ENCODE assay signal across 8 mouse cellular contexts in the genomic region with DNA sequence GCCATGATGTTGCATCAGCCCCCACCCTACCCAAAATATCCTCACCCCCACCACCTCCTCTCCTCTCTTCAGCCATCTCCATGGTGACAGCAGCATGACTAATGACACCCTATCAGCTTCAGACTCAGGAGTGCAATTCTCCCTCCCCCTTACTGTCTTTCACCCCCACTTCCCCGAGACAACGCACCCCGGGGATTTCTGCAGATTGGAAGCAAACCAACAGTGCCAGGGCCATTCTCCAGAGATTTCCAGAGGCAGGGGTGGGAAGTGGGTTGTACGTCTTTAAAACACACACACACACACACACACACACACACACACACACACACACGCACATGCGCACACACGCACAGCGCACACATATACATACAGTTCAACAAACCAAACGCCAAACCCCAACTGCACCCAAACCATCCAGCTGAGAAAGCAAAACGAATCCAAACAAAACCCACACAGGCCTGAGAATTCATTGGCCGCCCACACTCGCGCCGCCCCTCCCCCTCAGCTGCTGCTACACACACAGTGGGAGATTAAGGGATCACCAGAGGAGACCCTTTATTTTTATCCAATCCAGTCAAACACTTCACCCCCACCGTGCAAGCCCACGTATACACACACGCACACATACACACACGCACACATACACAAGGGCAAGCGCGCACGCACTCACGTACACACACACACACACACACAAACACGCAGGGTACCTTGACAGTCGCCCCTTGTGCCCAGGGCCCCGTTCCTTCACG. TPM values are rescaled to one million over a fixed set of nuclear protein-coding genes. Genes with fewer than 3 reads are reported as not detected.
DNase-seq lines count a peak whose midpoint lies in the region; ATAC-seq and TF ChIP-seq lines count a peak whose summit lies in the region.

No protein-coding gene starts in this region.

- H3K27ac ChIP-seq in embryonic facial prominence, embryonic 13.5 days, result peak overlapping the region; percentile 95
- peak overlapping the region; percentile 95 for H3K27ac ChIP-seq in heart, adult 2 months
- H3K27ac ChIP-seq in kidney, embryonic 14.5 days (ENCODE audit: low read depth, low read length), result peak overlapping the region; percentile 83
- H3K27ac ChIP-seq in limb, embryonic 13.5 days, result peak overlapping the region; percentile 95

- peak; percentile 29; the same call in 1 of the 2 replicates for ATAC-seq in embryonic facial prominence, embryonic 13.5 days (ENCODE audit: insufficient number of reproducible peaks, insufficient read depth, low FRiP score, low TSS enrichment, low read depth)
- peak; percentile 21 for ATAC-seq in kidney, embryonic 14.5 days (ENCODE audit: low FRiP score, low TSS enrichment)
- ATAC-seq in limb, embryonic 13.5 days (ENCODE audit: low FRiP score, low read depth), result peak; percentile 45

- no peaks in the 10 kb centered on the region for H3K9me3 ChIP-seq in embryonic facial prominence, embryonic 13.5 days
- H3K9me3 ChIP-seq in kidney, embryonic 14.5 days (ENCODE audit: control insufficient read depth, low read length), result no peaks in the 10 kb centered on the region
- H3K9me3 ChIP-seq in limb, embryonic 13.5 days, result no peaks in the 10 kb centered on the region

- WGBS in embryonic facial prominence, embryonic 13.5 days, result 3% methylated on average over 26 of the region's 26 CpGs
- 3% methylated on average over 26 of the region's 26 CpGs for WGBS in heart, adult 2 months
- WGBS in kidney, embryonic 14.5 days, result 3% methylated on average over 26 of the region's 26 CpGs
- 3% methylated on average over 26 of the region's 26 CpGs for WGBS in limb, embryonic 13.5 days

- peak; percentile 84 for DNase-seq in 3T3-L1 (ENCODE audit: low read depth, low spot score)
- peak; percentile 72 for DNase-seq in adrenal gland, adult 2 months
- peak; percentile 65 to 75 for DNase-seq in heart, adult 2 months
- peak; percentile 74 for DNase-seq in neural tube, embryonic 10.5 days (ENCODE audit: extremely low spot score, low spot score)
- DNase-seq in thymus, postnatal 36 days, result peak; percentile 46 to 52

- H3K79me2 ChIP-seq in heart, adult 2 months (replicated peaks; ENCODE audit: control insufficient read depth, insufficient read depth, low read length), result peaks cover 3% of the 10 kb centered on the region

- H3K4me2 ChIP-seq in embryonic facial prominence, embryonic 13.5 days, result peak overlapping the region; percentile 78
- H3K4me2 ChIP-seq in kidney, embryonic 14.5 days (replicated peaks; ENCODE audit: low read depth, low read length), result peak overlapping the region; percentile 70
- H3K4me2 ChIP-seq in limb, embryonic 13.5 days (replicated peaks), result peak overlapping the region; percentile 89

- H3K4me1 ChIP-seq in embryonic facial prominence, embryonic 13.5 days, result peaks cover 87% of the 10 kb centered on the region
- peaks cover 39% of the 10 kb centered on the region for H3K4me1 ChIP-seq in heart, adult 2 months (ENCODE audit: control insufficient read depth, insufficient read depth, low read length)
- peaks cover 68% of the 10 kb centered on the region for H3K4me1 ChIP-seq in kidney, embryonic 14.5 days (ENCODE audit: control insufficient read depth, insufficient read depth, low read length)
- peaks cover 79% of the 10 kb centered on the region for H3K4me1 ChIP-seq in limb, embryonic 13.5 days

- no peak for TF ChIP-seq CTCF in heart, adult 2 months (IDR thresholded peaks at IDR 0.05)

- H3K4me3 ChIP-seq in embryonic facial prominence, embryonic 13.5 days, result peak overlapping the region; percentile 76
- peak overlapping the region; percentile 71 for H3K4me3 ChIP-seq in heart, adult 2 months
- peak overlapping the region; percentile 55 for H3K4me3 ChIP-seq in kidney, embryonic 14.5 days (ENCODE audit: low read length)
- peak overlapping the region; percentile 69 for H3K4me3 ChIP-seq in limb, embryonic 13.5 days

- no peak for TF ChIP-seq POLR2A in heart, adult 2 months (IDR thresholded peaks at IDR 0.05; ENCODE audit: insufficient read depth, low read depth, low read length)

- H3K9ac ChIP-seq in embryonic facial prominence, embryonic 13.5 days, result peak overlapping the region; percentile 82
- peak overlapping the region; percentile 86 for H3K9ac ChIP-seq in heart, adult 2 months (ENCODE audit: low read depth, low read length)
- peak overlapping the region; percentile 69 for H3K9ac ChIP-seq in kidney, embryonic 14.5 days (ENCODE audit: low read depth, low read length)
- H3K9ac ChIP-seq in limb, embryonic 13.5 days, result peak overlapping the region; percentile 82

- H3K36me3 ChIP-seq in embryonic facial prominence, embryonic 13.5 days, result peaks cover 27% of the 10 kb centered on the region
- H3K36me3 ChIP-seq in heart, adult 2 months (ENCODE audit: control insufficient read depth, insufficient read depth, low read length), result peaks cover 7% of the 10 kb centered on the region
- peaks cover 18% of the 10 kb centered on the region; the same call in 1 of the 2 replicates for H3K36me3 ChIP-seq in kidney, embryonic 14.5 days (ENCODE audit: control insufficient read depth, insufficient read depth, low read length)
- H3K36me3 ChIP-seq in limb, embryonic 13.5 days, result peaks cover 46% of the 10 kb centered on the region

- intact Hi-C loops in heart, adult 2 months (cut with DNase I), result loop anchor here (2.0 kb wide), 2 partner anchors 16 to 66 kb away; partner anchors contain the start of gene Dguok

- H3K27me3 ChIP-seq in embryonic facial prominence, embryonic 13.5 days, result no peaks in the 10 kb centered on the region
- H3K27me3 ChIP-seq in heart, adult 2 months (ENCODE audit: control insufficient read depth, insufficient read depth, low read length), result no peaks in the 10 kb centered on the region
- no peaks in the 10 kb centered on the region for H3K27me3 ChIP-seq in kidney, embryonic 14.5 days (ENCODE audit: control insufficient read depth, insufficient read depth, low read length)
- no peaks in the 10 kb centered on the region for H3K27me3 ChIP-seq in limb, embryonic 13.5 days

- no peak for TF ChIP-seq EP300 in heart, adult 2 months (IDR thresholded peaks at IDR 0.05; ENCODE audit: insufficient read depth, low read depth, low read length)

RNA-seq across cellular contexts. Expression of gene Tet3, which starts 18.2 kb away (rescaled TPM):
- total RNA-seq in adrenal gland, adult 2 months (2021), result 10 to 100 TPM; 22.9 to 26.0 TPM
- polyA plus RNA-seq in adrenal gland, adult 2 months (2012; rRNA removed), result 6.8 and 8.7 TPM in 2 replicates
- polyA plus RNA-seq in embryonic facial prominence, embryonic 13.5 days (2015; fragmentation: Nextera tagmentation; extraction: Ambion mirVana), result 47.0 and 59.6 TPM in 2 replicates
- total RNA-seq in heart, adult 2 months (2021), result 10 to 100 TPM; 13.7 to 23.6 TPM
- 6.2 and 7.6 TPM in 2 replicates for polyA plus RNA-seq in heart, adult 2 months (2012; rRNA removed)
- 48.6 and 54.9 TPM in 2 replicates for polyA plus RNA-seq in kidney, embryonic 14.5 days (2014; fragmentation: Nextera tagmentation; extraction: Ambion mirVana)
- 51.6 and 63.1 TPM in 2 replicates for polyA plus RNA-seq in limb, embryonic 13.5 days (2015; fragmentation: Nextera tagmentation; extraction: Ambion mirVana)

Comparison
In these comparisons a context has a peak if more than half of its experiments do, and no peak if none do; other contexts are left out.
1. Peak in every context shown above with its lines: DNase-seq, ATAC-seq, H3K4me3 ChIP-seq and H3K27ac ChIP-seq.